ENCODE assay signal across 8 mouse cellular contexts in the genomic region with DNA sequence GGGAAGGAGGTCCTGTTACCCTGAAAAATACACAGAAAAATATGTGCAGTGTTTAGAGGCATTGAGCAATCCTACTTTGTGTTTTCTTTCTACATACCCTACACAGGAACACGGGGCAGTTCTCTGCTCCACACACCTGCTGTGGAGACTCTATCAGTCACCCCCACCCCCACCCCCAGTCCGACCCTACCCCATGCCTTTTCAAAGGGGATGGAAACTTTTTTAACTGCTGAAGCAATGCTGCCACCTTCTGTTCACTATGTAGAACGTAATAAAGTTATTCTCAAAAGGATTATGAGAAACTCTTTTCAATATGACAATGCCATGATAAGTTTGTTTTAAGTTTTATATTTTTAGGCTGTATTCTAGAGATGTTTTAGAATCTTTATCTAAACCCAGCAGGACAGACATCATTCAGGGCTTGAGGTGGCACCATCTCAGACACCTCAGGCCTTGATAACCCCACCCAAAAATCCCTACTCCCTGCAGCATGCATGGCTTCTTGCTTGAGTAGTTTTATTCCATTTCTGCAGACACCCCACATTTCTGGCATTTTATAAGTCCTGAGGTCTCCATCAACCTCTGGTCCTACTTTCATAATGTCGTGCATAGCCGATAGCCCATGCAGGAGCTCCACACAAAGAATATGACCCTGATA. TPM values are rescaled to one million over a fixed set of nuclear protein-coding genes. Genes with fewer than 3 reads are reported as not detected.
DNase-seq lines count a peak whose midpoint lies in the region; ATAC-seq and TF ChIP-seq lines count a peak whose summit lies in the region.
"Had no signal": no experiment of that assay in that cellular context is flagged by ENCODE, and none has a peak within 500 bp of the region (broad histone marks: within the 10 kb centered on the region; RNA-seq: fewer than 3 reads in every experiment).

No protein-coding gene starts in this region.

- no peaks in the 10 kb centered on the region for H3K4me1 ChIP-seq in forebrain, embryonic 14.5 days (ENCODE audit: control insufficient read depth, insufficient read depth, low read length)

- H3K9me3 ChIP-seq in forebrain, embryonic 14.5 days (replicated peaks; ENCODE audit: control insufficient read depth, low read length): no peaks in the 10 kb centered on the region

- H3K4me2 ChIP-seq in forebrain, embryonic 14.5 days (ENCODE audit: low read length): no peak overlapping the region

- no peak overlapping the region for H3K4me3 ChIP-seq in left cerebral cortex, adult 2 months
- no peak overlapping the region for H3K4me3 ChIP-seq in forebrain, embryonic 14.5 days (ENCODE audit: low read depth, low read length)

- H3K27me3 ChIP-seq in forebrain, embryonic 14.5 days (replicated peaks; ENCODE audit: control insufficient read depth, insufficient read depth, low read length): no peaks in the 10 kb centered on the region

- WGBS in forebrain, embryonic 14.5 days: 36% methylated on average over 5 of the region's 5 CpGs

- H3K36me3 ChIP-seq in forebrain, embryonic 14.5 days (ENCODE audit: control insufficient read depth, insufficient read depth, low read length): peaks cover 7% of the 10 kb centered on the region; the same call in 1 of the 2 replicates

- intact Hi-C loops in left cerebral cortex, adult 2 months (cut with DNase I): loop anchor here (1.0 to 10.0 kb wide), 4 partner anchors 373 to 1003 kb away; no protein-coding TSS in a partner anchor
- intact Hi-C loops in heart, postnatal 10 days (cut with DNase I): loop anchor here (1.0 to 2.0 kb wide), 2 partner anchors 659 to 691 kb away; no protein-coding TSS in a partner anchor

- no peak overlapping the region for H3K9ac ChIP-seq in forebrain, embryonic 14.5 days (ENCODE audit: low read length)

- no peak overlapping the region for H3K27ac ChIP-seq in left cerebral cortex, adult 2 months
- no peak overlapping the region for H3K27ac ChIP-seq in forebrain, embryonic 14.5 days (ENCODE audit: low read depth, low read length)

- peak; percentile 58 for TF ChIP-seq CTCF in left cerebral cortex, adult 2 months (IDR thresholded peaks at IDR 0.05)

- DNase-seq in left cerebral cortex, adult 2 months (ENCODE audit: extremely low spot score in 1 of 2, low spot score in 2 of 2): no peak
- DNase-seq in left cerebral cortex, adult 11 months (ENCODE audit: low spot score): no peak
- DNase-seq in R1 (ENCODE audit: low read depth, low spot score): peak; percentile 39
- peak; percentile 65 for DNase-seq in forebrain, embryonic 14.5 days (ENCODE audit: low spot score)
- DNase-seq in naive thymus-derived CD4-positive, alpha-beta T cell, adult 2 months (ENCODE audit: low read depth): peak; percentile 35
- no peak for DNase-seq in heart, postnatal 10 days
- DNase-seq in kidney, postnatal 25 days: no peak
- DNase-seq: kidney, adult 18-20 months had no signal

- ATAC-seq in forebrain, embryonic 14.5 days: peak; percentile 57

RNA-seq across cellular contexts. Expression of a gene that starts 9.7 kb away (rescaled TPM):
- total RNA-seq in left cerebral cortex, adult 2 months (2021): 100 to 1,000 TPM; 169 to 225 TPM
- 143 and 176 TPM in 2 replicates for polyA plus RNA-seq in forebrain, embryonic 14.5 days (2014; fragmentation: Nextera tagmentation; extraction: Ambion mirVana)
- total RNA-seq in heart, postnatal 10 days (2021): 100 to 1,000 TPM; 272 to 393 TPM

RNA-seq across cellular contexts. Expression of a gene that starts 19.4 kb away (rescaled TPM):
- total RNA-seq in left cerebral cortex, adult 2 months (2021): 10 to 100 TPM; 26.9 to 31.0 TPM
- polyA plus RNA-seq in forebrain, embryonic 14.5 days (2014; fragmentation: Nextera tagmentation; extraction: Ambion mirVana): 19.5 and 22.2 TPM in 2 replicates
- 10 to 100 TPM; 13.1 to 14.9 TPM for total RNA-seq in heart, postnatal 10 days (2021)

Comparison
In these comparisons a context has a peak if more than half of its experiments do, and no peak if none do; other contexts are left out.
1. DNase-seq: peak in R1 (single experiment), forebrain, embryonic 14.5 days (single experiment) and naive thymus-derived CD4-positive, alpha-beta T cell, adult 2 months (single experiment); none in left cerebral cortex, adult 2 months (0 of 2), left cerebral cortex, adult 11 months (single experiment), heart, postnatal 10 days (0 of 2) and kidney, postnatal 25 days (0 of 2).